Mouse (Mus musculus) layer of hippocampus, adult 11-12 months (tissue): ENCODE measurements around the gene Ube2v1.

Source experiments
- DNase-seq: peaks from one replicate; pipeline ENCODE4 v3.0.0; 2022; ENCODE audit warnings: low spot score

Ube2v1 gene

DNA sequence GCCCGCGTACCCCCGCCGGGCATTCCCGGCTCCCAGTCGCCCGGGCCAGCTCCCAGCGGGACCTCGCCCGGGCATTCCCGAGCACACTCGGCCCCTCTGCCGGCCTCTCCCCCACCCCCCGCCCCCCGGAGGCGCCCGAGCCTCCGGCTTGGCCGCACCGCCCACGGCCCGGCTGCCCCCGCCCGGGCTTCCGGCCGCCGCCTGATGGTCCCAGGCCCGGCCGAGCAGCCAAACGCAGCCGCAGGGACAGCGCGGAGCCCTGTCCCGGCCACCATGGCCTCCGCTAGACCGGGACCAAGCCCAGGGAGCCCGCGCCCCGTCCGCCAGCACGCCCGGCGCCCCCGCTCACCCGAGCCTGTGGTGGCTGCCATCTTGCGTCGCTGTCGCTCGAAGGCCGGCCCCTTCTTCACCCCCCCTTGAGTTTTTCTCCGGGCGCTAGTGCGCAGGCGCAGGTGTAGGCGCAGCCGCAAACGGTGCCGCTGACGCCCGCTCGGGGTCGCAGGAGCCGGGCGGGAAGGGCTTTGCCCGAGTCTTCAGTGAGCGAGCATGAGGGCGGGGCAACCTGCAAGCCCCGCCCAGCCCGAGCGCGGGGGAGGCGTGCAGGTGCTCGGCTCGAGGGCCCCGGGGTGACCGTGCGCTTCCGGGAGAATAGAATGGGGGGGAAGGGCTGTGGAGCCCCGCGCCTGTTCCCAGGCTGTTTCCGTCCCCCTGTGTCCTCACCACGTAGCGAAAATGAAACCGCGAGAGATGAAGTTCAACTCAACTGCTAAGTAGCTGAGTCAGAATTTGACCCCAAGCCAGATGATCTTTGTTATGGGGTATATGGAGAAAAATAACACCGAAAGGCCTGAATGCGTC is at the start of gene Ube2v1:
TSS of gene Ube2v1 (minus strand) at position 505 of the 858 bp plus-strand sequence.
- DNase-seq = peak; percentile 97

DNA sequence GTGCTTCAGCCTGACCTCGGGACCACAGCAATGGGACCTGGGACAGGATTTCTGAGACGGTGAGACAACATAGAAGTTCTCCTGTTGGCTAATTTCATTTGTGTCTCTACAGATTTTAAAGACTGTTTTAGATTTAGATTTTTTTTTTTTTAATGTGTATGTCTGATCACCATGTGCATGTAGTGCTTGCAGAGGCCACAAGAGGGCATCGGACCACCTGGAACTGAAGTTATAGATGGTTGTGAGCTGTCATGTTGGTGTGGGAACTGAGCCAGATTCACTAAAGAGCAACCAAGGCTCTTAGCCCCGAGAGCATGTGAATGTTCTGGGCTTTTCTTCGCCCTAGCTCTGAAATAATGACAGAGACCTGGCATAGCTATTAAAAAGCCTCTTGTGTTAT is 48.8 kb upstream of the Ube2v1 start:
- DNase-seq = peak; percentile 62

DNA sequence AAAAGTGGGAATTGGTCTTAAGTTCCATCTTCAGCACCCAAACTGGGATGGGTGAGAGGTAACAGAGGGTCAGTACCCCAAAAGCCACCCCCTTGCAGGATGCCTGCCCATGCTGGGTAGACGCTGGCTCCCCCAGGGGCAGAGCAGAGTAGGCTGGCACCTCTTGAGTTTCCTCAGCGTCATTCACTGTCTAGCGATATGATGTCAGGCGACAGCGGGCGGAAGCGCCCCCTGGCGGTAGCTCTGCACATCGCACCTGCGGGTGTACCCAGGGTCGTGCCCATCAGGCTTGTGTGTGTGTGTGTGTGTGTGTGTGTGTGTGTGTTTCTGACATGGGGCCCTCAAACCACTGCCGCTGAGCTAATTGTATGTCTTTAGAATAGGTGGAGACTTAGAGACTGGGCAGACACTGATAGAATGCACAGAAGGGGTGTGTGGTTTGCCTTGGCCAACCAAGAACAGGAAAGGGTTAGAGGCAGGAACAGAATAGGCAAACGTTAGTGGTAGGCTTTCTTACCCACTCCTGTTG is 48.1 kb upstream of the Ube2v1 start:
- DNase-seq = peak; percentile 82

DNA sequence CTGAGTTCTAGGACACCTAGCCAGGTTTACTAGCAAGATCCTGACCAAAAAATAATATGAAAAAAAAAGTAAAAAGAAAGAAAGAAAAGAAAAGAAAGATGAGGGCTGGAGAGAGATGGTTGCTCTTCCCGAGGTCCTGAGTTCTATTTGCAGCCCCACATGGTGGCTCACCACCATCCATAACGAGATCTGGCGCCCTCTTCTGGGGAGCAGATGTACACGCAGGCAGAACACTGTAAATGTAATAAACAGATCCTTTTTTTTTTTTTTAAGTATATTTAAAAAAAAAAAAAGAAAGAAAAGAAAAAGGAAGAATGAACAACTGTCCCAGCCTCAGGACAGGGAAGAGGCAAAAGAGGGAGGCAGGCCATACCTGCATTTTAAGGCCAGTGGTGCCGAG is 46.7 kb upstream of the Ube2v1 start:
- DNase-seq = no peak

DNA sequence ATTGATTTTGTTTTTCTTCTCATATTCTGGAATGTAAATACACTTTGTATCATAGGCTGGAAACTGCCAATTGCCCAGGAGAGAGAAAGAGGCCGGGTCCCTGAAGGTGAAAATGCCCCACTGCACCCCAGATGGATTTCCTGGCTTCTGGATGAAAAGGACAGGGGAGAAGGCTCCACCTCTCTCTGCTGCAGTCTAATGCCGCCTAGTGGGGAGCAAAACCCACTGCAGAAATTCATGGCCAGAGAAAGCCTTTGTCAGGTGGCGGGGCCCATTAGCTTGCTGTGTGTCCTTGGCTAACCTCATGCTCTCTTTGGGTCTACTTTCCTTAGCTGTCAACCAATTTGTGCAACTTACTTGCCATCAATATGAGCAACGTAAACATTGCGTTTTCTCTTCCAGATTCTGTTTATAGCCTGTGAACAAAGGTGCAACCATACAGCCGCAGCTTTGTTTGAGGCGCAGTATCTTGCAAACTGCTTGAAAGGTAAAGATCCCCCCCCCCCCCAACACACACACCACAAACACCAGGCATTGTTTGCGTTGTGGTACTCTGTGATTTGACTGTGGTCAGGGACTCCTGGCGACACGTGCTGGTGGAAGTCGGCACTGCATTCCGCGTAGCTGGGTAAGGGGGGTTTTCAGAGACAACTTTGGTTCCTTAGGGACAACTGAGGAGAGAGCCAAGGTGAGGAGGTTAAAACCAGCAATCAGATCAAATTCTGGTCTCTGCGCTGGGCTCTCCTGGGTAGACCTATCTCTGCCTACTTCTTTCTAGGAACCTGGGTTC is 43.4 kb upstream of the Ube2v1 start:
- DNase-seq = no peak

DNA sequence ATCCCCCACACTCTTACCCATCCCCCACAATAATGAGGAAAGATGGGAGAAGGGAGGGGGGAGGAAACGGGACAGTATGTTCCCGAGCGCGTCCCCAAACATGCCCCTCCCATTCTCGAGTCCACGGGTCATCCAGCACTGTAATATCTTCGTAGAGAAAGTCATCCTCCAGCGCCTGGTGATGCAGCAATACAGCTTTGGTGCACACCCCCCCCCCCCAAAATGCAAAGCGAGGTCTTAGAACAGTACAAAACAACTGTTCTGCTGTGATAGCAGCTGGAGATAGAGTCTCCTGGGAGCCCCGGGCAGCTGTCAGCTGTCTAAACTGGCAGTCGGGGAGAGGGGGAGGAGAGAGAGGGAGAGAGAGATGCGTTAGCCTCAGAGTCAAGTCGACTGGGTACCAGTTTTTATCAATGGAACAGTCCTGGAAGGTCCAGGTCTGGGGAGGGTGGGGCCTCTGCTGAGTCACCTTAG is 40.4 kb upstream of the Ube2v1 start:
- no peak for DNase-seq

DNA sequence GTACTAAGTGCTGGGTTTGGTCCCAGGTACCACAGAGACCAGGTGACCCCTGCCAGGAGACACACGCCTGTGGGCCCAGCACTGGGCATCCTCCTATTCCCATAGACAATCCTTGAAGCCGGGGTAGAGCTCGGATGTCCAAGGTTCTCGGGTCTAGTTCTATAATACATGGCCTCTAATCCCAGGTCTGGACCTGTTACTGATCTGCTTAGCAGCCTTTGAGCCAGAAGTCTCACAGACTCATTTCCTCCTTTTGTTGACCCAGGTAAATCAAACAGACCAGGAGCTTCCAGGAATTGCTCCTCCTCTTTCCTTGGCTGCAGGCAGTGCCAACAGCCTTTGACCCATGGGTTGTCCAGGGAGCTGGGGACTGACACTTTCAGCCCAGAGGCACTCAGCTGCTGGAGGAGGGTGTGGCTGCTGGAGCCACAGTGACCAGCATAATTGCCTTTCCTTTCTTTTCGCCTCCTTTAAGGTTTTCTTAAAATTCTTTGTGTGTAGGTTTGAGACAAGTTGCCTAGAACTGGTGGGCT is 39.3 kb upstream of the Ube2v1 start:
- DNase-seq = no peak

DNA sequence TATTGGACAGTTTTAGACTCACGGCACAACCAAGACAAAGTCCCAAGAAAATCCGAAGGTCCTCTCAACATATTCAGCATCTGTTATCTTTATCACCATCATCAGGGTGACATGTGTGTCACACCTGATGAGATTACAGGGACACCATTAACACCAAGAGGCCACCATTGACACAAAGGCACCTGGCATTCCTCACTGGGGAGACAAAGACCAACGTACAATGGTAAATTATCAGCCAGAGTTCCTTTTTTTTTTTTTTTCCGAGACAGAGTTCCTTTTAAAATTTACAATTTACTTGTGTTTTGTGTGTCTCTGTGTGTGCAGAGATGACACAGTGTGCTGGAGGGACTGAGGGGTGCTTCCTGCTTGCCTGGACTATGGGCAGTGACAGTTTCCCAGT is 37.5 kb upstream of the Ube2v1 start:
- DNase-seq = no peak

DNA sequence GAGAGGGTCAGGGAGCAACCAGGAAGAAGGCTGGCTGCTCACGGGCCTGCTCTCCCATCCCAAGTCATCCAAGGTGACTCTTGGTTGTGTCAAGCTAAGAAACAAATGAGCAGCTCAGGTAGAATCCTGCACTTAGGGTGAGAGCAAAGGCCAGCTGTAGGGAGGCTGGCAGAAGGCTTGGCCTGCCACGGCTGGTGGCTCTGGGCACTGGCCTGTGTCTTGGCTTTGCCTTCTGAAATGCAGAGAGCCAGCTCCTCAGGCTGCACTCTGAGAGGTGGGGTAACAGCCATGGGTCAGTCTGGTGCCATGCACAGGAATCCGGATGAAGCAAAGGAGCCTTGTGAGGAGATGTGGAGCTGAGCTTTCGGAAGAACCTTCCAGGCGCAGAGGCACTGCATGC is 36.5 kb upstream of the Ube2v1 start:
- no peak for DNase-seq

DNA sequence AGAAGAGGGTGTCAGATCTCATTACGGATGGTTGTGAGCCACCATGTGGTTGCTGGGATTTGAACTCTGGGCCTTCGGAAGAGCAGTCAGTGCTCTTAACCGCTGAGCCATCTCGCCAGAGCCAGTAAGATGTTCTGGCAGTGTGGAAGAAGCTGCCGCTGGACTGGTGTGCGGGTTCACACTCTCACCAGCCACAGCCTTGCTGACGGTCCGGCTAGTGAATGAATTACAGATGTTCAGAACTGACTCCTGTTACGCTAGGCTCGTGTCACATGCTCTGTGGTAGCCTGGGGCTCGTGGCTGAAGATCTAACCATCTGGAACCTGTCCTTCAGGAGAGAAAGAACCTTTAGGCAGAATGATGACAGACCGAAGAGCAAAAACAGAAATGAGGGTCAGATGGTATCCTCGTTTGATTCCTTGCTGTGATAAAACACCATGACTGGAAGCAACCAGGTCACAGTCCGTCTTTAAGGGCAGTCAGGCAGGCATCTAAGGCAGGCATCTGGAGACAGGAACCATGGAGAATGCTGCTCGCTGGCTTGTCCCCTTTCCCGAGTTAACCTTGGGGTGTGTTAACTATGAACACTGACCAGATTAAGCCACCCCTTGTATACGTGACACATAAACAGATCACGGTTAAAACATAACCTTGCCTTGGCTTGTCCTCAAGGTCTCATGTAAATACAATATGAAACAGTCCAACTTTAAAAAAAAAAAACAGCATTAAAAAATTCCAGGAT is 34.2 kb upstream of the Ube2v1 start:
- DNase-seq = no peak

DNA sequence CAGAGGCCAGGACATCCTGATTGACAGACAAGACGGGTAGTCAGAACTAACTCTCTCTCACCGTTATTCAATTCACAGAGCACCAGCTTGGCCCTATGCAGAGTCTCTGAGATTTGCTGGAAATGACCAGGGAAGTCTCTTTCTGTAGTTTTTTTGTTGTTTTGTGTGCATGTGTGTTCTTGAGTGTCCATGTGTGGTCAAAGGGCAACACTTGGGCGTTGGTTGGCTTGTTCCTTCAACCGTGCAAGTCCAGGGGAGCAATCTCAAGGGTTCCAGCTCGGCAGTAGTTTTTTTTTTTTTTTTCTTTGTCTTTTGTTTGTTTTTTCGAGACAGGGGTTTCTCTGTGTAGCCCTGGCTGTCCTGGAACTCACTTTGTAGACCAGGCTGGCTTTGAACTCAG is 30.8 kb upstream of the Ube2v1 start:
- no peak for DNase-seq

DNA sequence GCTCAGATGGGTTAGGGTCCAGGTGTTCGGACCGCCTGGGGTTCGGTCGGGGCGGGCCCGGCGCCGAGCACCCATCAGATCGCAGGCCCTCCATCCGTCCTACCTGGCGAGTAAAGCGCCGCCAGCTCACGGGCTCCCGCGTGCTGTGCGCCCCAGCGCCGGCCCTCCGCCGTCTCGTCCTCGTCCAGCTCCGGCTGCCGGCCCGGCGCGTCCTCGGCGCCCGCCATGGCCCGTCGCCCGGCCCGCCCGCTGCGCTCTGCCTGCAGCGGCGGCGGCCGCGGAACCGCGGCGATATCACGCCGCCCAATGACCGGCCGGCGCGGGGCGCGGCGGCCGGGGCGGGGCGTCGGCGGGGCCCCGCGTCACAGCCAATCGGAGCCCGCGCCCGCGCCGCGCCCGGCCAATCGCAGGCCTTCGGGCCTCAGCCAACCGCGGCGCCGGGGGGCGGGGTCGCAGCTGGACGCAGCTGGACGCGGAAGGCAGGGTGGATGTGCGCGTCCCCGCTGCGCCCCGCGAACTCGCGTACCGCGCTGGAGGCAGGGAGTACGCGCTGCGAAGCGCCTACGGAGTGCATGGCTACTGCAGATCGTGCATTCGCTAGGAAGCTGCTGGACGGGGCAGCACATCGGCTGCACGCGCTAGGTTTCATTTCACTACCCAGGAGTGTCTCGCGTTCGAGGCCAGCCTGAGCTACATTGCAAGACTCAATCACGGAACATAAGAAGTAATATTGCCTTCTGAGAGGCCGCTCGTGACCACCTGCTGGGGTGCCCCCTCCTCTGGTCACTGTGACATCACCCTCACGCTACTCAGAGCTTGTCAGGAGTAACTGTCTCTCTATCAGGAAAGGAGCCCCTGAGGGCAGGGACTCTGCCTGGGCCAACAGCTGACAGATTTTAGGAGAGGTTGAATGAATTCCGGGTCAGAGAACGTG is 29.6 kb upstream of the Ube2v1 start, which contains the start of gene Gm20431:
TSS of gene Gm20431 (minus strand) at position 227 of the 934 bp plus-strand sequence.
- peak; percentile 95 for DNase-seq

DNA sequence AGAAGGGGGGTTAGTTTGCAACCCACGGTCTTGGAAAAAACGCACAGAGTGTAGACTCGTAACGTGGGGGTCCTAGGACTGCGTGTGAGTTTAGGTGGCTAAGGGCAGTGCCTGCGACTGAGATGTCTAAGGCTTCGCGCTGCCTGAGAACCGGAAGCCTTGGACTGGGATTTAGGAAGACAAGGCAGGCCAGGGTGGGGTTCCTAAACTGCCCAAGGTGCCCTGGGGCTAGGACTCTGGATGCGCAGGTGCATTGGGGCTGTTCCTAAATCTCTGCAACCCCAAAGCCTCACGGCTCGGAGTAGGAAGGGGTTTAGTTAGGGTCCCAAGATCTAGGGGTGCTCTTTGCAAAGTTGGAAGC is 28.7 kb upstream of the Ube2v1 start:
- DNase-seq = no peak

DNA sequence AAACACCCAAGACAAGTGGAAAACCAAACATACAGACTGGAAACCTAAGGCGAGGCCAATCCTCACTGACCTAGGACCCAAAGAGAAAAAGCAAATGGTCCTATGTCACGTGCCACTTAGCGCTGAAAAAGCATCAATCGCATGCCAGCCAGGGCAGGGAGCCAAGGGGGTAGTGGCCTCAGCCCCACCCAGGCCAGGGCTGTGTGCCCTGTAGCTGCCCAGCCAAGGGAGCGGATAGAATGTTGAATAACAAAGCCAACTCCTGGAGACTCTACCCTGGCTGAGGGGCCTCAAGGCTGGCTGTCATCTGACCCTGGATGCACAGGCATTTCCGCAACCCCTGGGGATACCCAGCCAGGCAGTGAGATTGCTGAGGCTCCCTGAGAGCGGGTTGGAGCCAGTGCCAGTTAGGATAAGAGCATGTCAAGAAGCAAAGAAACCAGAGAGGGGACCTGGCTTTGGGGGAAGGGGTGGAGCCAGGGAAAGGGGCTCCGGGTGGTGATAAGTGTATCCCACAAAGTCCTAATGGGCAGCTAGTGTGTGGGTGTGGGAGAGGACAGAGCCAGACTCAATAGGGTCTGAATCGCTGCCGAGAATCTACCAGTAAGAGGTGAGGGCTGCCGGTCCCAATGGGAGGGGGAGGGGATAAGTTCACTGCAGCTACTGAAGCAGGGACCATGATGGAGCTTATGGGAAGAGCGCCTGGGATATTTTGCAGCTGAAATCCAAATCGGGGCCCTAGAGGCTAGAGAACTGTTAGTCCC is 28.1 kb upstream of the Ube2v1 start:
- peak; percentile 62 for DNase-seq

DNA sequence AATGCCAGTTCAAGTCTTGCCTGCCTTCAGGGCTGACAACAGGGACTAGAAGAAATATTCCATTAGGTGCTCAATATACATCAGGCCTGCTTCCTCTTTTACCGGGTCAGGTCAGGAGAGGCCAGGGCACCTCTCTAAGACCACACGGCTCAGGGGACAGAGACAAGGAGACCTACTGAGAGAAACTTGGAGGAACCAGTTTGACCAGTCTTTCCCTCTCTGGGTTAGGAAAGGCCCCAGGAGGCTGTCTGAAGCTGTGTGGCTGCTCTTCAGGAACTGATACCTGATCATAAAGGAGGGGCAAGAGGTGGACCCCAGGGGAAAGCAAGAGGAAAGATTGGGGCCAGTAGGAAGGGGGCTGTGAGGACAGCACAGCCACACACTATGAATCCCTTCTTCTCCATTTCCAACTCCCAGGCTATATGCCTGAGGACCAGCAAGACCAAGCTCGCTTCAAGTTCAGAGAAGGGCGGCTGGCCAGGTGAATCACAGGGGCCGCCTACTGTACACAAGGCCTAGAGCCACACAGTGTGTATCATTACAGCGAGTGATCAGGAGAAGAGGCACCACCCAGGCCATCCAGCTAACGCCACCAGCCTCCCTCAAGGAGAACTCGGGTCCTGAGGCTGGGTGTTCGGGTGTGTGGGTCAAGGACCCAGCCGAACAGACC is 27.4 kb upstream of the Ube2v1 start:
- no peak for DNase-seq

DNA sequence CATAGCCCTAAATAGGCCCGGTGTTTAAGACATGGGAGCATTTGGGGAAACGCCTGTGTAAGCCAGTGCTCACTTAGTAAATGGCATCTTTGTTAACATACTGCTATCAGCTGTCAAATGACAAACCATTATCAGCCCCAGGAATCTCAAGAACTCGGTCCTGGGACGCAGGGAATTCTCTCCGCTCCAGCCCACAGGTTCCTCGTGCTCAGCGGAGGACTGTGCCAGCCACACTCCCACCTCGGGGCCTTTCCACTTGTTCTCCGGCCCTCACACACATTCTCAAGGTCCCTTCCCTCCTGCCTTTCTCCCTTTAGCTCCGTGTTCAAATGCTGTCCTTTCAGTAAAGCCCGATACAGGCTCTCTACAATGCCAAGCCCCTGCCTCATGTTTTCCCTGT is 26.8 kb upstream of the Ube2v1 start:
- no peak for DNase-seq

DNA sequence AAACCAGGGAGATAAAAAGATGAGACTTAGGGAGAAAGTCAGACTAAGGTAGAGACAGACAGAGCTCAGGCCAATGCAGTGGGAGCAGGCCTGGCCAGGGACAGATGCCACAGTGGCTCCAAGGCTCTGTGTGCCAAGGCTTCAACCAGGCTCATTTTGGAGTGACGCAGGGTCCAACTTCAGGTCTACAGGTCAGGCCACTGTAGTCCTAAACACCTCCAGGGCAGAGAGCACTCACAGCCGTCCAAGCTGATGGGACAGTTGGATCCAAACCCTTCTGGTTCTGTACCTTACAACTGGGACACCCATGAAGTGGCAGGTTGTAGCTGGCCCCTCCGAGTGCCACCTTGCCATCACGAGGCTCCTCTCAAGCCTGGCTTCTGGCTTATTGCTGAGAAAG is 26.1 kb upstream of the Ube2v1 start:
- DNase-seq = no peak

DNA sequence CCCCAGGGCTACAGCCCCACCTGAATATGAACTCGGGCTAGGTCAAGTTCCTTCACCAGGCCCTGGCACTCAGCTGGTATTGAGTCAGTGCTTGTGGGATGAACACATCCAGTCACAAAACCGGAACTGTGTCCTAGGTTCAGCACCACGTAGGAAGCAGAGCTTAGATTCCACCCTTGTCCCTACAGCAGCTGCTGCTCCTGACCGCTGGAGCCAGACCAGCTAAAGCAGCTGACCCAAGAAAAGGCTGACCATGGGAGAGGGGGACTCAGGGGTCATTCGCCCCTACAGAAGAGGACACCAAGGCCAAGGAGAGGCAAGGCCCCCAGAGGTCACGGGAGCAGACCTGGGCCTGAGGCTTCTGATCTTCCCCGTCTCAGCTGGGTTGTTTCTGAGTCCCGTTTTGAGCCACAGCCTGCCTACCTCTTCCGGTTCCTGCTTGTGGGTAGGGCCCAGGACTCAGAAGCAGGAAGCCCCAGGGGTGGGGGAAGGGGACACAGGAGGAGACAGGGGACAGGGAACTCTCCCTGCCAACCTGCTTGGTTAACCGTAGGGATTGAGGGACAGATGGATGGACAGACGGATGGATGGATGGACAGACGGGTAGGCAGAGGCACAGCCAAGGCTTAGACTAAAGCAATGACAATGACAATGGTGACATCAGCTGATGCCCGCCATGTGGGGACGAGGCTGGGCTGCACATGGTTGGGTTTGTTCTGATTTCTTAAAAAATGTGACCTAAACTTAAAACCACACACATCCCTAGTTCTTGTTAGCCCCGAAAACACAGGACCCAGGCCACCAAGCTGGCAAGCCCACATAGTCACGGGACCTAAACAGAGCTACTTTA is 25.0 kb upstream of the Ube2v1 start:
- DNase-seq = peak; percentile 59
